Mouse (Mus musculus) limb, embryonic 11.5 days (tissue): Measurements from ENCODE around the gene Acer3. TPM values are rescaled to one million over a fixed set of nuclear protein-coding genes. Genes with fewer than 3 reads are reported as not detected.

Source experiments
- ATAC-seq: fragments of 200-750 bp; cut with Nextera tagmentation; 2 replicates; pipeline ENCODE4 v1.8.0; 2017; ENCODE audit warnings: low read depth; ENCODE audit not compliant: insufficient number of reproducible peaks, low FRiP score, low TSS enrichment
- DNase-seq: peaks from one replicate; pipeline ENCODE4 v3.0.0-alpha.2; 2015; ENCODE audit warnings: low spot score
- H3K27ac ChIP-seq: fragments of 300-500 bp; sonication (generic); replicated peaks from 2 replicates; pipeline ENCODE4 v1.5.1; 2014; ENCODE audit warnings: low read depth, mild to moderate bottlenecking, low read length
- H3K27me3 ChIP-seq: fragments of 300-500 bp; sonication (generic); 2 replicates; pipeline ENCODE4 v1.6.1; 2014; ENCODE audit warnings: mild to moderate bottlenecking, low read length, mixed read lengths; ENCODE audit not compliant: control insufficient read depth, insufficient read depth
- H3K36me3 ChIP-seq: fragments of 300-500 bp; sonication (generic); 2 replicates; pipeline ENCODE4 v1.6.1; 2014; ENCODE audit warnings: mild to moderate bottlenecking, low read length, moderate library complexity, mixed read lengths; ENCODE audit not compliant: control insufficient read depth, insufficient read depth
- H3K4me1 ChIP-seq: fragments of 300-500 bp; sonication (generic); 2 replicates; pipeline ENCODE4 v1.6.1; 2014; ENCODE audit warnings: low read length, mixed read lengths; ENCODE audit not compliant: control insufficient read depth, insufficient read depth
- H3K4me2 ChIP-seq: fragments of 300-500 bp; sonication (generic); 2 replicates; pipeline ENCODE4 v1.6.1; 2014; ENCODE audit warnings: low read depth, mild to moderate bottlenecking, moderate library complexity; ENCODE audit not compliant: severe bottlenecking
- H3K4me3 ChIP-seq: fragments of 300-500 bp; sonication (generic); 2 replicates; pipeline ENCODE4 v1.5.1; 2014; ENCODE audit warnings: low read depth, low read length
- H3K9ac ChIP-seq: fragments of 300-500 bp; sonication (generic); 2 replicates; pipeline ENCODE4 v1.6.1; 2014; ENCODE audit warnings: mild to moderate bottlenecking, low read length
- H3K9me3 ChIP-seq: fragments of 300-500 bp; sonication (generic); 2 replicates; pipeline ENCODE4 v1.6.1; 2016; ENCODE audit warnings: low read length; ENCODE audit not compliant: control insufficient read depth
- WGBS: fragments of 180-500 bp; shearing (Covaris S2); extraction: QIAGEN DNeasy Blood & Tissue Kit; methylation state at CpG from one replicate; pipeline ENCODE4 v1.1.7; 2014; 5-methylcytosine and 5-hydroxymethylcytosine counted together
- polyA plus RNA-seq: library from polyadenylated mRNA; unstranded; fragments of >200 nt; fragmentation: Nextera tagmentation; extraction: Ambion mirVana; gene quantifications from 2 replicates; pipeline ENCODE4 v1.2.1, GENCODE M21; 2014

Gene Acer3
- polyA plus RNA-seq, 1 experiment from 2014 or later: 26.4 TPM

DNA sequence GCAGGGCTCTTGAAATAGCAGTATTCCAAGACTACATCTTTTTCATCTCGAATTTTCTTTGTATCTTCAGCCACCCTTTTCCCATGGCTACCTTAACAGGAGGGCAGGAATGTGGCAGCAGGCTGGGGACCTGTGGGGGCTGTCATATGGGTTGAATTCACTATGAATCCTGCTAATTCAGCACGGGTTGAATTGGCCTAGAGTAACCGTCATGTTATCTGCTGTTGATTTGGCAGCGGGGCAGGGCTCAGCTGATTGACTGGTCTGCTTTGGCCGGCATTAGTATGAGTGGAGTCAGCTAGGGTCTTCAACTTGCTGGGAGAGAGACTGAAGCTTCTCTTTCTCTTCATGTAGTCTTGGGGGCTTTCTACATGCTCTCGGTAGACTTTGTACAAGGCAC, 24.0 kb upstream of the Acer3 start:
- DNase-seq (no peak), ATAC-seq (no peak)
- Histone ChIP-seq H3K27ac (no peak overlapping the region), H3K9me3 (no peaks in the 10 kb centered on the region), H3K4me3 (no peak overlapping the region), H3K4me2 (no peak overlapping the region), H3K27me3 (no peaks in the 10 kb centered on the region), H3K36me3 (no peaks in the 10 kb centered on the region), H3K9ac (no peak overlapping the region), H3K4me1 (no peaks in the 10 kb centered on the region)
- WGBS: 57% methylated on average over 6 of the region's 6 CpGs

DNA sequence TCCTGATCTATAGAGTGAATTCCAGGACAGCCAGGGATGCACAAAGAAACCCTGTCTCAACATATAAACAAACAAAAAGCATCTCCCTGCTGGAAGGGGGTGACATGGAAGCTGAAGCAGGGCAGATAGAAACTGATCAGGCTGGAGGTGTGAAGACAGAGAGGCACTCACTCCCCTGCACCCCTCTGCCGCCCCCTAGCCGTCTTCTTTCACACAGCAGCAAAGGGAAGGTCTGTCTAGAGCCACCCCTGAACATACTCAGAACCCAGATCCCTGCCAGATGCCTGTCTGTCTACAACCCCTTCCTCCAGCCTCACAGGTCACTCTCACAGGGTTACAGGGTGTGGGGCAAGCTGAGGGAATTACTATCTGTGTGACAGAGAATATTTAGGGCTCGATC, 23.4 kb upstream of the Acer3 start:
- no peak for ATAC-seq
- Histone ChIP-seq H3K4me1 (no peaks in the 10 kb centered on the region), H3K4me2 (no peak overlapping the region), H3K9me3 (no peaks in the 10 kb centered on the region), H3K9ac (no peak overlapping the region), H3K27ac (no peak overlapping the region), H3K27me3 (no peaks in the 10 kb centered on the region), H3K4me3 (no peak overlapping the region), H3K36me3 (no peaks in the 10 kb centered on the region)
- WGBS: 6% methylated on average over 3 of the region's 3 CpGs
- peak; percentile 49 for DNase-seq

DNA sequence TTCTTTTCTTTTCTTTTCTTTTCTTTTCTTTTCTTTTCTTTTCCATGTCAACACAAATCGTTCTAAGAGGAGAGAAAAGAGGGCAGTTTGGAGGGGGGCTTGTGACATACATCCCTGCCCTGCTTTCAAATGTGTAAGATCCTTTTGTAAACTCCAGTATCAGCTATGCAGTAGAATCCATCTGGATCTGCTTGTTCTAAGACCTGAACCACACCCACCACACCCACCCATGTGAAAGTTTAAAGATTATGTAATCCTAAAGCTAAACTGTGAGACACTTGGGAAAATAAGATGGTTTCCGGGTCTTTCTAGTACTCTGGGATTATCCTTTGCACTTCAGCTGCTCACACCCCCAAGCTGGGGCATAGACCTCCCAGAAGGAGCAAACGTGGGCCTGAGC, 21.2 kb upstream of the Acer3 start:
- Histone ChIP-seq H3K36me3 (no peaks in the 10 kb centered on the region), H3K4me3 (no peak overlapping the region), H3K27ac (no peak overlapping the region), H3K9ac (no peak overlapping the region), H3K4me2 (no peak overlapping the region), H3K4me1 (no peaks in the 10 kb centered on the region), H3K9me3 (no peaks in the 10 kb centered on the region), H3K27me3 (no peaks in the 10 kb centered on the region)
- ATAC-seq (no peak), DNase-seq (no peak)
- WGBS: 73% methylated on average over 2 of the region's 3 CpGs

DNA sequence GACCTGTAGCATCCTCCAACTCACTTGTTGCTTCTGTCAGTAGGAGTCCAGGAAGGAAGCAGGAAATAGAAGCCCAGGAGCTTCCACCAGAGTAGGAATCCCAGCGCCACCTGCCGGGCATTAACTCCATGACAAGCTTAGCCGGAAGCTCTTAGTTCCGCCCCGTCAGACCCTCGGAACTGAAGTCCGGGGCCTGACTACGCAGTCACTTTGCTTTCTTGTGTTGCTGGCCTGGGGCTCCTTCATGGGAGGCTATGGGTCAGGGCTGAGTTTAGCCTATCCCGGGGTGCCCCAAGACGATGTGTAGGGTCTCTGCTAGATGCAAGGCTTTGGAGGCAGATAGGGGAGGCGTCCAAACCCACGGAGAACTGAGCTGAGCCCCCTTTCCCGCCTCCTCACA, 20.5 kb upstream of the Acer3 start:
- Histone ChIP-seq H3K9me3 (no peaks in the 10 kb centered on the region), H3K36me3 (no peaks in the 10 kb centered on the region), H3K4me1 (no peaks in the 10 kb centered on the region), H3K4me2 (peak overlapping the region; percentile 56), H3K27me3 (no peaks in the 10 kb centered on the region), H3K4me3 (peak overlapping the region; percentile 25), H3K27ac (no peak overlapping the region), H3K9ac (peak overlapping the region; percentile 60)
- DNase-seq (peak; percentile 93), ATAC-seq (peak; percentile 68)
- 4% methylated on average over 13 of the region's 13 CpGs for WGBS

DNA sequence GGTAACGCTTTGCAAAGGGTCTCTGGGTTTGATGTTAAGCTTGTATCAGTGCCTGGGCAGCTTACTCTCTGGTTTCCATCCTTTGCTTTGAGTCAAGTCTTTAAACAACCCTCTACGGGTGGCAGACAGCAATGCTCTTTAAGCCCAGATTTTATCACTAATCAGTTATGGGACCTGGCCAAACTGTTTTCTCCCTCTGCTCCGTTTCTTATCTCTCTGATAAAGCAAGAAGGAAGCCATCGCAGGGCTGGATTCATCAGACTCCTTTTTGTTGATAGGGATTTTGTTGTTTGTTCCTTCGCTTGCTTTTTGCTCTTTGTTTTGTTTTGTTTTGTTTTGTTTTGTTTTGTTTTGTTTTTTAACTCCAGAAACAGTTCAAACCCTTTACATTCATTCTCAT, 19.3 kb upstream of the Acer3 start:
- H3K36me3 ChIP-seq: no peaks in the 10 kb centered on the region
- no peaks in the 10 kb centered on the region for H3K27me3 ChIP-seq
- DNase-seq: no peak
- H3K4me3 ChIP-seq: no peak overlapping the region
- no peak overlapping the region for H3K27ac ChIP-seq
- no peak for ATAC-seq
- H3K9me3 ChIP-seq: no peaks in the 10 kb centered on the region
- H3K4me2 ChIP-seq: no peak overlapping the region
- H3K4me1 ChIP-seq: no peaks in the 10 kb centered on the region
- WGBS: 66% methylated on average over 5 of the region's 5 CpGs
- no peak overlapping the region for H3K9ac ChIP-seq

DNA sequence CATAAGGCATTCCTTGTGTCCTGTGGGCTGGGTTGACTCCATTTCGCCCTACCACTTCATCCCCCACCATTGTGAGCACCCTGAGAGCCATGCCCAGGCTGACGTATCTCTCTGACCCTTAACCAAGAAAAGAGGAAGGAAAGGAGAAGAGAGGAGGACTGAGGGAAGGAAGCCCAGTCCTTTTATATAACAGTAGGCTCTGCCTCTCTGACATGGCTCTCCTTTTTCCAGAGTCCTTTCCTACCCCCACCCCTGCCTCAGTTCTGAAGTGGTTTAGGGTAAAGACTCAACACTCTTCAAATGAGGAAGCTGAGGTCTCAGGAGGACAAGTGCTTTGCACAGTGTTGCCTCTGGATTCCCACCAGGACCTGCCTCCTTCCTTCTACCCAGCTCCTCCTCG, 13.0 kb upstream of the Acer3 start:
- 84% methylated on average over 3 of the region's 3 CpGs for WGBS
- Histone ChIP-seq H3K4me3 (no peak overlapping the region), H3K36me3 (no peaks in the 10 kb centered on the region), H3K27ac (no peak overlapping the region), H3K27me3 (no peaks in the 10 kb centered on the region), H3K4me1 (no peaks in the 10 kb centered on the region), H3K9me3 (no peaks in the 10 kb centered on the region), H3K9ac (no peak overlapping the region), H3K4me2 (no peak overlapping the region)
- DNase-seq: no peak
- no peak for ATAC-seq

DNA sequence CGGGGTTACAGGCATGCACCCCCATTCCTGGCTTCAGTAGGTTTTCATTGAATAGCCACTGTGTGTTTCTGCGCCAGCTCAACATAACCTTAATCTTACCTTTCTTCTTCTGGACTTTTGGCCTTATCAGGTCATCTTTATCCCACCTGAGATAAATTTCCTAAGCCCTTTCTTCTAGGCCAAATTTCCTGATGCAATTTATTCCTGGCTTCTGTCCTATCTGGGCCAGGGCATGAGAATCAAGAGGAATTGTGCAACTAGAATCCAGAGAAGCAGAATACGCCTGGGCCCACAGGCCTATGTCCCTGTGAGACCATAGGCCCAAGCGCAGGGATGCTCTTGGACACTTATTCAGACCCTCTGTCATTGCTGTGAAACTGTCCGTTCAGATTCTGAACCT, 12.5 kb upstream of the Acer3 start:
- Histone ChIP-seq H3K4me3 (no peak overlapping the region), H3K9me3 (no peaks in the 10 kb centered on the region), H3K4me1 (no peaks in the 10 kb centered on the region), H3K27me3 (no peaks in the 10 kb centered on the region), H3K9ac (no peak overlapping the region), H3K36me3 (no peaks in the 10 kb centered on the region), H3K27ac (no peak overlapping the region), H3K4me2 (no peak overlapping the region)
- DNase-seq (no peak), ATAC-seq (no peak)
- WGBS: 95% methylated on average over 5 of the region's 5 CpGs

DNA sequence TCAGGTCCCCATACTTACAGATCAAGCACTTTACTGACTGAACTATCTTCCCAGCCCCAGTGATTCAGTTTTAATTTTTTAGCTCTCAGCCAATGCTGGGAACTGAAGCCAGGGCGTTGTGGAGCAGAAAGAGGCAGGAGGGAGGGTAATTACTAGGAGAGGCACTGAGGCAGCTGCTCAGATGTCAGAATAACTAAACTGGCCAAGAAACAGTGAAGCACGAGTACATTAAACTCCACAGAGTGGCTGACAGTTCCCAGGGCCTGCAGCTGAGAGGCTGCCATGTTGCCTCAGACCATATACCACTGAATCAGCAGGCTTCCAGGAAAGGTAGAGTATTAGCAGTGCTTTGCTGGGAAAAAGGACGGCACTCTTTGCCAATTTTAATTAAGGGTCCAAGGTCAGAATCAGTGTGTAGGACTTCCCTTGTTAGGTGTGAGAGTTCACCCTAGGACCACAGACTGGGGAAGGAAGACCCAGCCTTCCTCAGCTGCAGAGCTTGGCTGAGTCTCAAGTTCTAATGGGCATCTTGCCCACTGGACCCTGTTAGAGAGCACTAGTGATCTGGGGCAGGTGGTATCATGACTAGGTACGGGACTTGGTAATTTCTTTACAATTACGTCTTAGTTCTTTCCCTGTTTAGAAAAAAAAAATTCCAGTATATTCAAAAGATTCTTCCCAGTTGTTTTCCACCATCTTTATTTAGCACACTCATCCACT, 11.8 kb upstream of the Acer3 start:
- H3K36me3 ChIP-seq: no peaks in the 10 kb centered on the region
- H3K4me1 ChIP-seq: no peaks in the 10 kb centered on the region
- no peak overlapping the region for H3K4me3 ChIP-seq
- no peak overlapping the region for H3K27ac ChIP-seq
- DNase-seq: no peak
- no peaks in the 10 kb centered on the region for H3K9me3 ChIP-seq
- H3K4me2 ChIP-seq: no peak overlapping the region
- 61% methylated on average over 5 of the region's 5 CpGs for WGBS
- ATAC-seq: no peak
- H3K9ac ChIP-seq: no peak overlapping the region
- no peaks in the 10 kb centered on the region for H3K27me3 ChIP-seq

DNA sequence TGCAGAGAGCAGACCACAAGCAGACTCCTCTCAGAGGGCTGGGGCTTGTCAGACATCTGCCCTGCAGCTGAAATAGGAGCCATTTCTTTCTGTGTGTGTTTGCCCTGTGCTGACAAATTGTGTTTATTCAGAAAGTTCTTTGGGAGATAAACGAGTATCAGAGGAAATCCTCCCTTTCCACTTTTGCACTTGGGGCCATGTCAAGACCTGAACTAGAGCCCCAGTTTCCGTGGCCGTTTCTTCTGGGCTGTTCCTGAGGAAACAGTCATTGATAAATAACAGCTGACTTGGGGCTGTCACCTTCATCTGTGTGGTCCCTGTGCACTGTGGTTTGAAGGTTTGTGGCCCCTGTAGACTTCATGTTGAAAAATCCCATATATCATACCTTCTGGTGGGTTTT, 10.9 kb upstream of the Acer3 start:
- no peaks in the 10 kb centered on the region for H3K36me3 ChIP-seq
- no peak for DNase-seq

More for the DNA sequence above, 10.9 kb upstream of the Acer3 start:
- Histone ChIP-seq H3K4me1 (no peaks in the 10 kb centered on the region), H3K27ac (no peak overlapping the region), H3K9ac (no peak overlapping the region), H3K4me2 (no peak overlapping the region), H3K9me3 (no peaks in the 10 kb centered on the region), H3K4me3 (no peak overlapping the region), H3K27me3 (no peaks in the 10 kb centered on the region)
- 23% methylated on average over 3 of the region's 3 CpGs for WGBS
- ATAC-seq: no peak
